Mouse (Mus musculus) embryonic facial prominence, embryonic 11.5 days (tissue): ENCODE results near the gene 1600014C23Rik. TPM values are rescaled to one million over a fixed set of nuclear protein-coding genes. Genes with fewer than 3 reads are reported as not detected.

Experiments used
- ATAC-seq: fragments of 200-750 bp; cut with Nextera tagmentation; replicated peaks from 2 replicates; pipeline ENCODE4 v1.8.0; 2017; ENCODE audit warnings: low read depth; ENCODE audit not compliant: insufficient number of reproducible peaks, low FRiP score, low TSS enrichment
- DNase-seq: peaks from one replicate; pipeline ENCODE4 v3.0.0-alpha.2; 2015; ENCODE audit warnings: low spot score
- H3K27ac ChIP-seq: fragments of 300-500 bp; sonication (generic); replicated peaks from 2 replicates; pipeline ENCODE4 v1.5.1; 2014; ENCODE audit warnings: mild to moderate bottlenecking, low read depth, low read length, control low read depth
- H3K27me3 ChIP-seq: fragments of 300-500 bp; sonication (generic); 2 replicates; pipeline ENCODE4 v1.6.1; 2014; ENCODE audit warnings: mild to moderate bottlenecking, low read length, moderate library complexity, mixed read lengths; ENCODE audit not compliant: control insufficient read depth, insufficient read depth
- H3K36me3 ChIP-seq: fragments of 300-500 bp; sonication (generic); replicated peaks from 2 replicates; pipeline ENCODE4 v1.6.1; 2014; ENCODE audit warnings: low read depth, mild to moderate bottlenecking, low read length, moderate library complexity, mixed read lengths; ENCODE audit not compliant: control insufficient read depth, insufficient read depth
- H3K4me1 ChIP-seq: fragments of 300-500 bp; sonication (generic); 2 replicates; pipeline ENCODE4 v1.6.1; 2014; ENCODE audit warnings: low read length, mixed read lengths; ENCODE audit not compliant: control insufficient read depth, insufficient read depth
- H3K4me2 ChIP-seq: fragments of 300-500 bp; sonication (generic); 2 replicates; pipeline ENCODE4 v1.6.1; 2014; ENCODE audit warnings: low read depth, mild to moderate bottlenecking, control low read depth, low read length, moderate library complexity
- H3K4me3 ChIP-seq: fragments of 300-500 bp; sonication (generic); 2 replicates; pipeline ENCODE4 v1.5.1; 2014; ENCODE audit warnings: low read depth, low read length, control low read depth
- H3K9ac ChIP-seq: fragments of 300-500 bp; sonication (generic); replicated peaks from 2 replicates; pipeline ENCODE4 v1.6.1; 2014; ENCODE audit warnings: mild to moderate bottlenecking, control low read depth, low read length
- H3K9me3 ChIP-seq: fragments of 300-500 bp; sonication (generic); replicated peaks from 2 replicates; pipeline ENCODE4 v1.6.1; 2016; ENCODE audit warnings: mild to moderate bottlenecking, low read length, inconsistent platforms, mixed read lengths; ENCODE audit not compliant: control insufficient read depth
- WGBS: fragments of 180-500 bp; shearing (Covaris S2); extraction: QIAGEN DNeasy Blood & Tissue Kit; methylation state at CpG from one replicate; pipeline ENCODE4 v1.1.7; 2014; 5-methylcytosine and 5-hydroxymethylcytosine counted together
- polyA plus RNA-seq: library from polyadenylated mRNA; unstranded; fragments of >200 nt; fragmentation: Nextera tagmentation; extraction: Ambion mirVana; gene quantifications from 2 replicates; pipeline ENCODE4 v1.2.1, GENCODE M21; 2014

1600014C23Rik gene
- 0.61 TPM in 1 of 2 replicates, not detected in the other for polyA plus RNA-seq

DNA sequence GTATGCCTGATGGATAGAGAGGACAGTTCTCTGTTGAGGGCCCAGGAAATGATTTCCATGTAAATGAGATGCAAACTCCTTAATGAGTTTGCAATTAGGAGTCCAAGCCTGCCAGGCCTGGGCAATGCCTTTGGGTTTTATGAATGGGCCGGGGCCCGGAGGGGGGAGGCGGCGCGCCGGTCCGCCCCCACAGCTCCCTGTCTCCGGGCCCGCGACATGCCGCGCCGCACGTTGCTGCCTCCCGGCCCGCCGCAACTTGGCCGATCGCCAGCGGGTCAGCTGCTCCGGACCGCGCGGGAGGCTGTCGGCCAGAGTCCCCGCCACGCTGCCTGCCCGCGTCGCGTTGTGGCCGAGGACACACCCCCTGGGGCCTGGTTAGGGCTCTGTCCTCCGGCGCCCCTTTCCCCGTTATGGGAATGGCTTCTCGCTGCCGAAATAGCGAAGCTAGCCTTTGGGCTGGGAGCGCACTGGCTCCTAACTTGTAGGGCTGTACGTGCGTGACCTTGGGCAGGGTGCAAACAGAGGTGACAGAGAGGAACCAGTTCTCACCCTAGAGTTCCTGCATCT, at the start of gene 1600014C23Rik:
TSS of gene 1600014C23Rik (minus strand) at position 110 of the 567 bp plus-strand sequence.
- H3K36me3 ChIP-seq: no peaks in the 10 kb centered on the region
- peaks cover 9% of the 10 kb centered on the region for H3K4me1 ChIP-seq
- ATAC-seq: no peak
- peak within 1 kb of the TSS; percentile 67 for H3K9ac ChIP-seq
- under 1% methylated on average over 41 of the region's 41 CpGs for WGBS
- H3K27me3 ChIP-seq: no peaks in the 10 kb centered on the region
- H3K4me3 ChIP-seq: peak within 1 kb of the TSS; percentile 37
- H3K4me2 ChIP-seq: peak within 1 kb of the TSS; percentile 80
- peak; percentile 56 for DNase-seq
- H3K27ac ChIP-seq: no peak within 1 kb of the TSS
- H3K9me3 ChIP-seq: no peaks in the 10 kb centered on the region

DNA sequence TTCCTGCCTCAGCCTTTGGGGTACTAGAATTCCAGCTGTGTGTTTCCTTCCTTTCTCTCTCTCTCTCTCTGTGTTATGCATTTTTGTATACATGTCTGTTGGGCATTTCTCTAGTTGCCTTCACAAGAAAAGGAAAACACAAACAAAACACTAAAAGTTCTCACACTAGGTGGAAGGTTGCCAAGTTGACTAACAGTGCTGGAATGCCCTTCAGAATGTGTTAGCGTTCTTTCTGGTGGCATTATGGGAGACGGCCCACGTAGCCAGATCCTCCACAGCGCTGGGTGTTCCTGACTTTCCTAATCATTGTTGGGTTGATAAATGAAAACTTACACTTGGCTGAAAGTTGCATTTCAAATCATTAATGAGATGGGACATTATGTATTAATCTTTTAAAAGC, 44.8 kb upstream of the 1600014C23Rik start:
- WGBS: 96% methylated on average over 4 of the region's 4 CpGs
- no peak overlapping the region for H3K4me3 ChIP-seq
- H3K27me3 ChIP-seq: no peaks in the 10 kb centered on the region
- H3K36me3 ChIP-seq: no peaks in the 10 kb centered on the region
- no peak overlapping the region for H3K4me2 ChIP-seq
- H3K9ac ChIP-seq: no peak overlapping the region
- no peak for ATAC-seq
- no peak for DNase-seq
- H3K4me1 ChIP-seq: no peaks in the 10 kb centered on the region
- no peaks in the 10 kb centered on the region for H3K9me3 ChIP-seq
- no peak overlapping the region for H3K27ac ChIP-seq

GRCm38 (mm10) chr17:45777431-45777830, 43.8 kb upstream of the 1600014C23Rik start:
- H3K27me3 ChIP-seq: no peaks in the 10 kb centered on the region
- H3K4me1 ChIP-seq: no peaks in the 10 kb centered on the region
- no peak overlapping the region for H3K4me3 ChIP-seq
- H3K9me3 ChIP-seq: no peaks in the 10 kb centered on the region
- 74% methylated on average over 6 of the region's 6 CpGs for WGBS
- ATAC-seq: no peak
- H3K36me3 ChIP-seq: no peaks in the 10 kb centered on the region
- H3K27ac ChIP-seq: no peak overlapping the region
- no peak overlapping the region for H3K4me2 ChIP-seq
- no peak overlapping the region for H3K9ac ChIP-seq
- no peak for DNase-seq

- Histone ChIP-seq H3K9me3 (no peaks in the 10 kb centered on the region), H3K4me1 (no peaks in the 10 kb centered on the region), H3K4me2 (no peak overlapping the region), H3K9ac (no peak overlapping the region), H3K27ac (no peak overlapping the region), H3K27me3 (no peaks in the 10 kb centered on the region), H3K4me3 (no peak overlapping the region), H3K36me3 (no peaks in the 10 kb centered on the region)
- ATAC-seq: no peak
- WGBS: 93% methylated on average over 8 of the region's 8 CpGs
- DNase-seq: no peak
These were observed 42.5 kb upstream of the 1600014C23Rik start for GRCm38 (mm10) chr17:45776185-45776584.

DNA sequence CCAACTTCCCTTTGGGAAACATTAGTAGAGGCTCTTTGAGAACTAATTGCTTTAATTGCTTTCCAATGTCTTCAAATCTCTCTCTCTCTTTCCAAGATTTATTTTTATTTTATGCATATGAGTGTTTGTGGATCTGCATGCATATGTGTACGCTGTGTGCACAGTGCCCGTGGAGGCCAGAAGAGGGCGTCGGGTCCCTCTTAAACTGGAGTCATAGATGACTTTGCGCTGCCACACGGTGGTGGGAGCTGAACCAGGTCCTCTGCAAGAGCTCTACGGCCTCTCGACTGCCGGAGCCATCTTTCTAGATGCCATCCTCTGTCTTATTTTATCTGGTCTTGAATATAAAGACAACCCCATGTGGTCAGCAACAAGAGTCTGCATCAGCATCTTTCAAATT, 41.8 kb upstream of the 1600014C23Rik start:
- DNase-seq (no peak), ATAC-seq (no peak)
- WGBS: 90% methylated on average over 9 of the region's 9 CpGs
- H3K4me1 ChIP-seq: no peaks in the 10 kb centered on the region
- H3K36me3 ChIP-seq: no peaks in the 10 kb centered on the region
- H3K9me3 ChIP-seq: no peaks in the 10 kb centered on the region
- H3K4me2 ChIP-seq: no peak overlapping the region
- no peak overlapping the region for H3K27ac ChIP-seq
- H3K9ac ChIP-seq: no peak overlapping the region
- no peak overlapping the region for H3K4me3 ChIP-seq
- no peaks in the 10 kb centered on the region for H3K27me3 ChIP-seq

DNA sequence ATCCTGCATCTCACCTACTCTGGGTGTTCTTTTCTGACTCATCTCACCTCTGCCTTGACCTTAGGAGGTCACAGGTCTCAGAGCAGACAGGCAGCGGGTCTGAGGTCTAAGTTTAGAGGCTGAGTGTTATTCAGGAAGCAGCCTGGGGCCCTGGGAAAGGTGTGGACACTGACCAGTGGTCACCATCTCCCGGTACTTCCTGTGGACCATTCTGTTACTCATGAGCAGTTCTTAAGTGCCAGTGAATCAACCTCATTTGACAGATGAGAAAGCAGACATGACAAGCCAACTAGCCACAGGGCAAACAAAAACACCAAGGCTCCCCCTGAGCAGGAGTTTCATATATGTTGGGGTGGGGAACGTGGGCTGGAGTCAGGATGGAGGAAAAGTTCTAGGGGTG, 38.9 kb upstream of the 1600014C23Rik start:
- Histone ChIP-seq H3K4me3 (no peak overlapping the region), H3K4me1 (no peaks in the 10 kb centered on the region), H3K9me3 (no peaks in the 10 kb centered on the region), H3K36me3 (no peaks in the 10 kb centered on the region), H3K9ac (no peak overlapping the region), H3K27ac (no peak overlapping the region), H3K27me3 (no peaks in the 10 kb centered on the region), H3K4me2 (no peak overlapping the region)
- DNase-seq: no peak
- WGBS: 55% methylated on average over 3 of the region's 3 CpGs
- no peak for ATAC-seq

DNA sequence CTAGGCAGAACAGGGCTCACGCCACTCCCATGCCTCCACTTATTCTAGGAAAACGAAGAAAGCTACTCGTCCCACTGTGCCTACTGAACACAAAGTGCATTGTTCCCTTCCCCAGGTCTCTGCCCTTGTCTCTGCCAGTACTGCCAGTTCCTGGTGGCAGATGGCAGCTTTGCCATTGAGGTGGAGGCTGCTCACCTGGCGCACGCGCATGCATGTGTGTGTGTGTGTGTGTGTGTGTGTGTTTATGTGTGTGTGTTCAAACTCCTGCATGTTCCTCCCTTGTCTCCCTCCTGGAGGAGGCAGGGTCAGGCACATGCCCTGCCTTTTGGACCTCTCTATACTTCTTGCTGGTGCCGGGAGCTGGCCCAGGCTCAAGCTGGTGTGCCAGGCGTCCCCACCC, 38.5 kb upstream of the 1600014C23Rik start:
- no peak overlapping the region for H3K4me2 ChIP-seq
- H3K9ac ChIP-seq: no peak overlapping the region
- no peaks in the 10 kb centered on the region for H3K36me3 ChIP-seq
- no peak overlapping the region for H3K27ac ChIP-seq
- no peaks in the 10 kb centered on the region for H3K4me1 ChIP-seq
- DNase-seq (no peak), ATAC-seq (no peak)
- H3K27me3 ChIP-seq: no peaks in the 10 kb centered on the region
- WGBS: 83% methylated on average over 8 of the region's 8 CpGs
- no peak overlapping the region for H3K4me3 ChIP-seq
- no peaks in the 10 kb centered on the region for H3K9me3 ChIP-seq

DNA sequence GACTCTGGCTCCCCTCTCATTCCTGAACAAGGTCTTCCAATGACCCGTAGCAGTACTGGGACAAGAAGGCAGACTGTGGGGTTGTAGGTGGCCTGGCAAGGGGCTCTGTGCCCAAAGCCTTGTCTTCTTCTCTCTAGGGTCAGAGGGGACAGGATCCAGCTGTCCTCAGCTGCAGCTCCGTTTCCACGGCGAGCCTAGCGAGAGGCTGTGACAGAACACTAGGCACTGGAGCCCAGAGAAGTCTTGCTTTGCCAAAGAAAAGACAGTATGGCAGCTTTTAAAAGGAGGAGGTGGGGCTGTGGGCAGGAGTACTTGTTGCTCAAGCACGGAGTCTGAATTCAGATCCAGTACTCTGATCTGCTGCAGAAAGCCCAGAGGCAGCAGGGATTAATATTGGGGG, 36.8 kb upstream of the 1600014C23Rik start:
- WGBS: 36% methylated on average over 6 of the region's 6 CpGs
- no peak for ATAC-seq
- 0 out of 2 replicates have a peak, but pooled peaks cover 4% of the 10 kb centered on the region for H3K4me1 ChIP-seq

More for the DNA sequence above, 36.8 kb upstream of the 1600014C23Rik start:
- Histone ChIP-seq H3K4me2 (no peak overlapping the region), H3K36me3 (no peaks in the 10 kb centered on the region), H3K27me3 (no peaks in the 10 kb centered on the region), H3K9me3 (no peaks in the 10 kb centered on the region), H3K9ac (no peak overlapping the region), H3K4me3 (no peak overlapping the region), H3K27ac (no peak overlapping the region)
- no peak for DNase-seq
